Mouse (Mus musculus): ENCODE results near the gene Gm9745.
A peak's percentile ranks its signal among the peaks of the same experiment; 100 is the strongest.
"Not testable (repeated sequence)": the region's sequence is repeated elsewhere in the genome, so short reads cannot be mapped to it uniquely, and the experiment has no call there.

Gene Gm9745

DNA sequence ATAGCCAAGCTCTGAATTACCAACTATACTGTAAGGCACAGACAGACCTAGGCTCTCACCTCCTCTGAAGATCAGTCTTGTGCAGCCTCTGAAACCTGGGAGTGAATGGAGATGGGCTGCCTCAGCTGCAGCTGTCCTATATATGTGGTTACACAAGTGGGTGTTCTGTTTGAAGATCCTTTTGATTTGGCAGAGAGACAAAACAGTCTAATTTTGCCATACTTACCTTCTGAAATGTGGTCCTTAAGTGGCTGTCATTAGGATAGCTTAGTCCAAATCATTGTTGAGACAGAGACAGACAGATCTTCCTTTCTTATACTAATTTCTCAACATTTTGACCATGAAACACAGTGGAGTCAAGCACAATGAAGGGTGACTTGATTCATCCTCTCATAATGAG, at the start of gene Gm9745:
Gene Gm9745 (minus strand): TSS at position 101 of the 400 bp plus-strand sequence.
- DNase-seq: not testable (repeated sequence)

DNA sequence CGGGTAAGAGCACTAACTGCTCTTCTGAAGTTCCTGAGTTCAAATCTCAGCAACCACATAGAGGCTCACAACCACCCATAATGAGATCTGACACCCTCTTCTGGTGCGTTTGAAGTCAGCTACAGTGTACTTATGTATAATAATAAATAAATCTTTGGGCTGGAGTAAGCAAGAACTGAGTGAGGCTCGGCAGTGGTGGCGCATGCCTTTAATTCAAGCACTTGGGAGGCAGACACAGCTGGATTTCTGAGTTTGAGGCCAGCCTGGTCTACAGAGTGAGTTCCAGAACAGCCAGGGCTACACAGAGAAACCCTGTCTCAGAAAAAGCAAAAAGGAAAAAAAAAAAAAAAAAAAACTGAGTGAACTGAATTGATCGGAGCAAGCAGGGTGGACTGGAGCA, 49.2 kb upstream of the Gm9745 start:
- DNase-seq: not testable (repeated sequence)

DNA sequence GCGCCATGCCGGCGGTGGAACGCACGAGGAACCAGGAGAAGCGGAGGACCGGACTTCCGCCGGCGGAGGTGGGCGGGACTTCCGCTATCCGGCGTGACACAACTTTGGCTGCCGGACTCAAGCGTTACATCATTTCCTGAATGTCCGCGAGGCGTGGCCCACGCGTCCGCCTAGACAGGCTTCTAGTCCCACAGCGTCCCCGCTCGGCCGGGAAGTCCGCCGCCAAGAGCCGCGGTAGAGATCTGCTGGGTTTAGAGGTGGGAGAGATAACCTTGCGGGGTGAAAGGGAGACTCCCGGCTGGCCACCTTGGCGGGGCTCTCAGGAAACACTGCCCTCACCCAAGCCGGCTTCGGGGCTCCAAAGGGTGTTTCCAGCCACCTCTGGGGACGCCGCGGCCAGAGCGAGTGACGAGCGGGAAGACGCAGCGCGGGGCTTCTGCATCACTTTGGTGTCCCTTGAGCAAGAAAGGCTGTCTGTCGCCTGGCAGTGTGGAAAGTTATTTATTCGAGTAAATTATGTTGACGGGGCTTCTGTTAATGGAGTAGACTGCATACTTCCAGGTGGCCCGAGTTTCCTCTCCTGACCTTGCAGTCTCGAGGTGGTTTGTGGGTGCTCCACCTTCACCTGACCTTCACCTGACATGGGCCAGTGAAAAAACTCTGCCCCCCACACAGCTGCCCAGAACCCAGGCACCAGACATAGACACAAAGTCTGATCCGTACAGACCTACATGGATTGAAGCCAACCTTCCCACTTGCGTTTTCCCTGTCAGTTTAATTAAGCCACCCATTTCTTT, 48.2 kb upstream of the Gm9745 start, which contains the start of gene Gtpbp4:
Gene Gtpbp4 (minus strand): TSS at position 94 of the 797 bp plus-strand sequence.
- peak; percentile 90 to 91 for DNase-seq

DNA sequence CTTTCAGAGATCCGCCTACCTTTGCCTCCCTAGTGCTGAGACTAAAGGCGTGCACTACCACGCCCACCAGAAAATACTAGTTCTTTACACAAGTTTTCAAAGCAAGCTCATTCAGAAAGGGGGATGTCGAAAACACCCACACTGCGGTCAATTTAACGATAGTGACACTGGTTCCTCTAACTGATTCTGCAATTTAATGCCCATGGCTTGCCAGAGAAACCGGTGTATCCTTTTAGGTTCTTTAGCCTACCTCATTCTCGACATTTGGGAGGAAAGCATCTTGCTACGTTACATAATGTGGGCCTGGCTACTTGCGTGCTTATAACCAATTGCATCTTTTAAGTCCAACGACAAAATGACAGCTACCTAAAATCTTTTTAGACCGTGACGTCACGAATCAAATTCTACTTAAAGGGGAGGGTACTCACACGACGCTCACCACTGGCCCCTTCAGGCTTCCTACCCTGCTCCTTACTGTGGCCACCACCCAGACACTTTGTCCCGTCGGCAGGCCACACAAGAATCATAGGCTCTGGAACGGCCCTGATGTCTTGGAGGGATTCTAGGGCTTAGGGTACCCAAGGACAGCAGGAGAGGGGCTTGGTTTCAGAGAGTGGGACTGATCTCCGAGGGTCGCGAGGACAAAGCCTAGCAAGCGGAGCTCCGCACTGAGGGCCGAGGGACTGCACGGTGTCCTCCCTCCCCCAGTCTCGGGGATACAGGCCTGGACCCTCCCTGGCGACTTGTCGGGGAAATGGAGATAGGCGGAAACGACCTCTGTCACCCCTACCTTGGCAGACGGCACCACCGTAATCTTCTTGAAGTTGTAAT, 47.3 kb upstream of the Gm9745 start:
- no peak for DNase-seq

DNA sequence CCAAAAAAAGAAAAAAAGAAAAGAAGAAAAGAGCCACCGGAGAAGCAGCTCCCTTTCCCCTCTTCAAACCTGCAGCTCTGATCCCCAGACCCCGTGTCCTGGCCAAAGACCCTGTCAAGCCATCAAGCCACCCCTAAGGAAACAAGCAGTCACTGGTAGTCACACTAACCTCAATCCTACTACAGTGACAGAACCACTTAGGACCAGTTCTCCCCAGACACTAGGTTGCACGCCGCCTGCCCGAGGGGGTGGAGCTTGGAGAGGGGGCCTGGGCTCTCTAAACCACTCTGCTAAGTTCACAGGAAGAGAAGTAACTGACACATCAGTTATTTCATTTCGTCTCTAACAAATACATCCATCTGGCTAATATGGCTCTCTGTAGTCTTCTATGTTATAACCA, 44.2 kb upstream of the Gm9745 start:
- DNase-seq: no peak

DNA sequence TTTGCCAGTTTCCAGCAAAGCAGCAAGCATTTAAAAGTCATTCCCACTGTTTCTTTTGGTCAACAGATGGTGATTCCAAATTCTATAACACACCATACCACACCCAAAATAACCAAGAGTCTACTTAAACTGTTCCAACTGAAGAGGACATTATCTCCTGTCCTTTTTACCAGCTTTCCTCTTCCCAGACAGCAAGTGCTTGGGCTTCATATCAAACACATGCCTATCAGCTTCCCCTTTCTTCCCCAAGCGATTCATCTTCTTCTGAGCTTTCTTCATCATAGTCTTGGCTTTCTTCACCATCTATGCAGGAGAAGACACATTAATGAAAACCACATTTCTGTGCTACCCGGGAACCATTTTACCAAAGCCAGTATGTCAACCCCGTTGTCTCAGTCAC, 24.9 kb upstream of the Gm9745 start:
- DNase-seq: no peak

DNA sequence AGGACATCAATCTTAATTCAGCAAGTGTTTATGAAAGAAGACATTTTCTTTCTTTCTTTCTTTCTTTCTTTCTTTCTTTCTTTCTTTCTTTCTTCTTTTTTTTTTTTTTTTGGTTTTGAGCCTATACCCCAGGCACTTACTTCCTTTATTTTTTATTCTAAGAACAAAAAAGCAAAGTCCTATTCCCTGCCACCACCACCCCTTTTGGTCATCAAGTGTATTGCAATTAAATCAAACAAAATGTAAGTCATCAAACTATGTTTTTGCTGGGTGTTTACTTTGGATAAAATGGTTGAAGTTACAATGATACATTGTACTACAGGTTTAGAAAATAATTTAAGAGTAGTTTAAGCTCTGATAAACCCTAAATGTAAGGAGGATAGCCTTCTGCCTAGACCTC, 24.3 kb upstream of the Gm9745 start:
- DNase-seq: no peak

DNA sequence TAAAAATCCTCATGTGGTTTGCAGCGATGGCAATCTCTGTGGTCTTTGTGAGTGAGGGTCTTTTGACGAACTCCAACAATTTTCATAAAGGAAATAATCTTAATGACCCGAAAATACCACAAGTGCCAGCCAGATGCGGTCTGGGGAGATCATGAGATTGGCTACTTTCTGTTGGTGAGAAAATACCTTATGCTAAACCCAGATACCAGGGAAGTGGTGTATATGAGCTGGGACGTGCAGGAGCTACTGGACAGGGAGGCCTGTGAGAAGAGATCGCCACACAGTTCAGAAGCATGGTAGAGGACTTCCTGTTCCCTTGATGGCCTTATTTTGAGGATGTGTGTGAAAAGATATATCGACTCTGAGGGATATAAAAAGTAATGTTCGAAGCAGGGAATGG, 19.7 kb upstream of the Gm9745 start:
- DNase-seq: no peak

DNA sequence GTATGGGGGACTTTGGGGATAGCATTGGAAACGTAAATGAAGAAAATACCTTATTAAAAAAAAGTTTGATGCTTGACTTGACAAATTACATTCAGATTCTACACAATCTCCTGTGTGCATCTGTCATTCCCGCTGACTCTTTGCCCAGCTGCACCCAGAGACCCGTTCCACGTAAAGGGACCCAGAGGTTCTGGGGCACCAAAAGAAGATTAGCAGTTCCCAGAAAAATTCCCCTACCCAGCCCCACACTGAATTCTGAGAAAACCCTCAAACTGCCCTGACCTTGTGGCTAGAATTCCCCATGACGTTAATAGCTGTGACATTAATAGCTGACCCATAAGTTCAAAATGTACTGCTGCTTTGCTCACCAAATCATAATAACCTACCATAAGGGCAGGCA, 17.2 kb upstream of the Gm9745 start:
- no peak for DNase-seq

DNA sequence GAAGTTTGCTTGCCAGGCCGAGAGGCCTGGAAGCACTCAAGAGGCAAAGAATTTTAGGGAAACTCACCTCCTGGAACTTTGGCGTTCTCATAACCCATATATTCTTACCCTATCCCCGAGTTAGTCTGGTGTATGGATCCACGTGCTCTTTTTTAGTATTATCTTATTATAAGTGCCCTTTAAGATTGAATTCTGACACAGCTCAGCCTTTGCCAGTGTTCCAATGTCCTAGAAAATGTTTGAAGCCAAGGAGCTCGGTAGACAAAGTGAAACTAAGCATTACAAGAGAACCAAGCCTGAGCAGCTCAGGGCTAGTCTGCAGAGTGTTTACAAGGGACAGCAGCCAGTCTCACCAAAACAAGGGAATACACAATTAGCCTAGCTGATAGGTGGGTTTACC, 14.2 kb upstream of the Gm9745 start:
- DNase-seq: not testable (repeated sequence)

DNA sequence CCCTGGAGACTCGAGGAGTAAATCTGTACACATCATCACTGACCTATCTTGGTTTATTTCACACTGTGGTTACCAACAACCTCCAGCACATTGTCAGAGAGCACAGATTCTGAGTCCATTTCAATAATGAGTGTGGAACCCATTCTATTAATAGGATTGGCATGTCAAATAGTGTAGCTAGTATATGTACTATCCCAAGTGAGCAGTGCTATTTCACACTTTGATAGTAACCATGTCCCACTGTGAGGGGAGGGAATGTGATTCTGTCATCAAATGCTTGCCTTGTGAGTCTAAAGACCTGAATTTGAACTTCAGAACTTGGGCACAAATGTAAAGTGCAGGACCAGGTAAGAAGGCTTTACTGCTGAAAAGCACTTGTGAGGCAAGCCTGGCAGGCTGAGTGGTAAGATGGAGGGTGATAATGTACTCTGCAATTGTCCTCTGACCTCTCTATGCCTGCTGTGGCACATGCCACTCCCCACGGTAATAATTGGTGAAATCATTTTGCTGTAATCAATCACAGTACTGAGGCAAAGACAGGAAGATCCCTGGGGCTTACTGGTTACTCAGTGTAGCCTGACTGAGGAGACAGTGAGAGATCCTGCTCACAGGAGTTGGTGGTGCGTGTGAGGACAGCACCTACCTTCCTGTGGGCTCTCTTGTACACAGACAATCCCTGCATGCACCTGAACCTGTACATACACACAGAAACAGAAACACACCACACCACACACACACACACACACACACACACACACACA, 13.3 kb upstream of the Gm9745 start:
- not testable (repeated sequence) for DNase-seq

DNA sequence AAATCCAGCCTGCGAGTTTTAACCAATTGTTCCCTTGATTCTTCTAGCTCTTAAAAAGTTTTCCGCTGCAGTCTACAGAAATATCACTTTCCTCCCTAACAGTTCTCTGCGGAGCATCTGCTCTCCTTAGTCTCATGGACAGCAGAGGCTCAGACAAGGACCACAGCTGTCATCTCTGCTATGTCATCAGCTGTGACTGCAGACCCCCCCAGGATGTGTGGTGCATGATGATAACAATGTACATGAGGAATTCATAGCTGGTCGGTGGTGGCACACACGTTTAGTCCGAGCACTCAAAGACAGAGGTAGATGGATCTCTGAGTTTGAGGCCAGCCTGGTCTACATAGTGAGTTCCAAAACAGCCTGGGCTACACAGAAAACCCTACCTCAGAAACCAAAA, 11.5 kb upstream of the Gm9745 start:
- DNase-seq: not testable (repeated sequence)

DNA sequence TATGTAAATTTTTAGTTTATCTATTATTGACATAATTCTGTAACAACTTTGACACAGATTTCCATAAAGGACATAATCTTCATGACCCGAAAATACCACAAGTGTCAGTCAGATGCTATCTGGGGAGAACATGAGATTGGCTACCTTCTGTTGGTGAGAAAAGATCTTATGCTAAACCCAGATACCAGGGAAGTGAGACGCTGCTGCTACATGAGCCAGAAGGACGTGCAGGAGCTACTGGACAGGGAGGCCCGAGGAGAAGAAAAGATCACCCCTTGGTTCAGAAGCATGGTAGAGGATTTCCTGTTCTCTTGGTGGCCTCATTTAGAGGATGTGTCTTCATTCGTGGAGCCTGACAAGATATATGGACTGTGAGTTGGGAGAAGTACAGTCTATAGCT, 11.0 kb upstream of the Gm9745 start:
- not testable (repeated sequence) for DNase-seq

DNA sequence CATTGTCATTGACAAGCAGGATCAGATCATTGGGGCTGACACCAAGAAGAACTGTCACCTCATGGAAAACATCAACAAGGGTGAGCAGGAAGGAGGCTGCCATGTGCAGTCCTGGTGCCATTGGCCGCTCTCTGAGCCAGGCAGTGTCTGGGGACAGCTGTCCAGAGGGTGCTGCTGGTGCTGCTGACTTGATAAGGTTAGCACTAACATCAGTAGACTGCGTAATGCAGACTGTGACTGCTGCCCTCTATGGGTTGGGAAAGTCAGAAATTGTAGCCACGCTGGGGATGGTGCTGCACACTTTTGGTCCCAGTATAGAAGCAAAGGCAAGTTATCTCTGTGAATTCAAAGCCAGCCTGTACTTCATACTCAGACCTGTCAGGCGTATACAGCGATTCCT, 8.8 kb upstream of the Gm9745 start:
- DNase-seq: not testable (repeated sequence)

DNA sequence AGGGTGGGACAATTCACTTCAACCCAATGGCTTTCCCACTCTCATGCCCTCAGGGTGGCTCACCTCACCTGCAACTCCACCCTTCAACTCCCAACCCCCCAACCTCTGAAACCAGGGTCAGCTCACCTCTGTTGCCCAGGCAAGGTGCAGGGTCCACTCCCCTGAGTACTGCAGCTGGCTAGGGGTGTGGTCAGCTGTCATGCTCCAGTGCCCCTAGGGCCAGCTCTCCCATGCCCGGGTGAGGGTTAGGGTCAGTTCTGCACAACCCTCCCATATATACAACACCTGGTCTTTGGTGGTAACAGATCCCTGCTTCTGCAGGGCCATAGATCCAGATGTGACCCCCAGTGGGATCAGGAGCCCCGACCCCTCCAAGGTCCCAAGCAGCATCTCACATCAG, 7.1 kb upstream of the Gm9745 start:
- DNase-seq: not testable (repeated sequence)

DNA sequence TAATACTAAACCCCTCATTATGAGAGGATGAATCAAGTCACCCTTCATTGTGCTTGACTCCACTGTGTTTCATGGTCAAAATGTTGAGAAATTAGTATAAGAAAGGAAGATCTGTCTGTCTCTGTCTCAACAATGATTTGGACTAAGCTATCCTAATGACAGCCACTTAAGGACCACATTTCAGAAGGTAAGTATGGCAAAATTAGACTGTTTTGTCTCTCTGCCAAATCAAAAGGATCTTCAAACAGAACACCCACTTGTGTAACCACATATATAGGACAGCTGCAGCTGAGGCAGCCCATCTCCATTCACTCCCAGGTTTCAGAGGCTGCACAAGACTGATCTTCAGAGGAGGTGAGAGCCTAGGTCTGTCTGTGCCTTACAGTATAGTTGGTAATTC, 4.5 kb upstream of the Gm9745 start, which contains the start of gene Idi2:
Gene Idi2 (plus strand): TSS at position 301 of the 400 bp plus-strand sequence.
- DNase-seq: not testable (repeated sequence)

DNA sequence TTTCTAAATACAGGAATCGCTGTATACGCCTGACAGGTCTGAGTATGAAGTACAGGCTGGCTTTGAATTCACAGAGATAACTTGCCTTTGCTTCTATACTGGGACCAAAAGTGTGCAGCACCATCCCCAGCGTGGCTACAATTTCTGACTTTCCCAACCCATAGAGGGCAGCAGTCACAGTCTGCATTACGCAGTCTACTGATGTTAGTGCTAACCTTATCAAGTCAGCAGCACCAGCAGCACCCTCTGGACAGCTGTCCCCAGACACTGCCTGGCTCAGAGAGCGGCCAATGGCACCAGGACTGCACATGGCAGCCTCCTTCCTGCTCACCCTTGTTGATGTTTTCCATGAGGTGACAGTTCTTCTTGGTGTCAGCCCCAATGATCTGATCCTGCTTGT, 4.2 kb downstream of the Gm9745 start:
- not testable (repeated sequence) for DNase-seq

DNA sequence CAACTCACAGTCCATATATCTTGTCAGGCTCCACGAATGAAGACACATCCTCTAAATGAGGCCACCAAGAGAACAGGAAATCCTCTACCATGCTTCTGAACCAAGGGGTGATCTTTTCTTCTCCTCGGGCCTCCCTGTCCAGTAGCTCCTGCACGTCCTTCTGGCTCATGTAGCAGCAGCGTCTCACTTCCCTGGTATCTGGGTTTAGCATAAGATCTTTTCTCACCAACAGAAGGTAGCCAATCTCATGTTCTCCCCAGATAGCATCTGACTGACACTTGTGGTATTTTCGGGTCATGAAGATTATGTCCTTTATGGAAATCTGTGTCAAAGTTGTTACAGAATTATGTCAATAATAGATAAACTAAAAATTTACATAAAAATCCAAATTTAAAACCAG, 6.3 kb downstream of the Gm9745 start:
- DNase-seq: not testable (repeated sequence)

DNA sequence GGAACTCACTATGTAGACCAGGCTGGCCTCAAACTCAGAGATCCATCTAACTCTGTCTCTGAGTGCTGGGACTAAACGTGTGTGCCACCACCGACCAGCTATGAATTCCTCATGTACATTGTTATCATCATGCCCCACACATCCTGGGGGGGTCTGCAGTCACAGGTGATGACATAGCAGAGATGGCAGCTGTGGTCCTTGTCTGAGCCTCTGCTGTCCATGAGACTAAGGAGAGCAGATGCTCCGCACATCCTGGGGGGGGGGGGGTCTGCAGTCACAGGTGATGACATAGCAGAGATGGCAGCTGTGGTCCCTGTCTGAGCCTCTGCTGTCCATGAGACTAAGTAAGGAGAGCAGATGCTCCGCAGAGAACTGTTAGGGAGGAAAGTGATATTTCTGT, 6.9 kb downstream of the Gm9745 start:
- not testable (repeated sequence) for DNase-seq

DNA sequence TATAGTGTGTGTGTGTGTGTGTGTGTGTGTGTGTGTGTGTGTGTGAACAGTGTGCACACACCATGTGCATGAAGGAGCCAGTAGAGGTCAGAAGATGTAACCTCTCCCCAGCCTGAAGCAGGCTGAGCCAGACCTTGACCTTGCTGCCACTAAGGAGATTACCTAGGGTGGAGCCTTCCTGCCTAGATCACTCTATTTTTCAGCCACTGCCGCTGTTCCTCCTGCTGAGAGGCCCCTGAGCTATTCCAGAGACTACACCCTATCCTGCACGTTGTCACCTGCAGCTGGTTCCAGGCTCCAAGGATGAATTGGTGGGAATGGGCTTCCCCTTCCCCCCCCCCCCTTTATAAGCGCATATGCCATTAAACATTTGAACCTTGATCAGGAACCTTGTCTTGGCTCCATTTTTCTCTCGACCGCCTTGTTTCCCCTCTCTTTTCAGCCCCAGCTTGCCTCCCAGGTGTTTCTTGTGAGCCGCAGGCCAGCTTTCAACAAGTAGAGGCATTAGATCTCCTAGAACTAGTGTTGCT, 10.4 kb downstream of the Gm9745 start:
- not testable (repeated sequence) for DNase-seq

DNA sequence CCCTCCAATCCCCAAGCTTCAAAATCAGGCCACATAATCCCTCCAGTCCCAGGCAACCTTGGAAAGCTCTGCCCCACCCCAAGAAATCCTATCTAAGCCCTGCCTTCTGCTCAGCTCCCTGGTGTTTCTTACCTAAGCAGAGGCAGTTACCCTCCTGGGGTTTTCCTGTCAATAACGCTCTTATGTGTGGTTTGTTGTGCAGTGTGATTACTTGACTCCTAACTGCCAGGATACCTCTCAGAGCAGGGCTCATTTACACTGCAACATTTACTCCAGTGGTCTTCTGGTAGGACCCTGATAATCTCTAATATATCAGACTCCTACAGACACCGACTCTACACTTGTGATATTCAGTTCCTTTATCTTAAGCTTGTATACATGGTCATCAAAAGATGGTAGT, 14.5 kb downstream of the Gm9745 start:
- DNase-seq: no peak

DNA sequence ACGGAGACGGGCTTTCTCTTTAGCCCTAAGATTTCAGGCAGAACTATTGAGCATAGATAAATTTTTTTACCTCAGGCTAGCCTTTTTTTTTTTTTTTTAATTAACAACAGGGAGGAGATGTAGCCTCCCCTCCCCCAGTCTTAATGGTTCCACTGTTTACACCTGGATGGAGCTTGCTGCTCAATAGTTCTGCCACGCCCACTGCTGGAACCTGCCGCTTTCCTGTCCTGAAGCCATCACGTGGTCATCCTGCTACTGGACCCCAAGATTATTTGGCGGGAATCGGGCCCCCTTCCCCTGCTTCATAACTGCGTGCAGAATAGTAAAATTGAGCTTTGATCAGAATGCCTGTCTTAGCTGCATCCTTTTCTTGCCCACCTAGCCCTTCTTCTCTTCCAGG, 34.1 kb downstream of the Gm9745 start:
- DNase-seq: not testable (repeated sequence)

DNA sequence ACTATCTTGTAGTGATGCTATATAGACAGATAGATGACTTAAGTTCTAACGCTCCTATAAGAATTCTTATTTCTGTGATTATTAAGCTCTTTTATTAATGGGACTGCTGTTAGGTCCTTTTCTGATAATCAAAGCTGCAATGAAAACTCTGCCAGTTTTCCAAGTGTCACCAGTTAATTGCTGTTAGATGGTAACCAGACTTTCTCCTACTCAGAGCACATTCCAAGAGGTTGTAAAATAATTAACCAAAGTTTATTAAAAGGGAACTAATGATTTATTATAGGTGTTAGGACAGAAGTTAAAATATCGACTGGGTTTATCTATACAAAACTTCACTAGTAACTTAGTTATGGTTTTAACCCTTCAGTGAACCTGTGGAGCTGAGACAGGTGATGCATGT, 42.0 kb downstream of the Gm9745 start:
- not testable (repeated sequence) for DNase-seq
